Comparison of ENCODE assay signal across 8 mouse cellular contexts in genomic region chr2:180289440-180290108, GRCm38 (mm10). TPM values are rescaled to one million over a fixed set of nuclear protein-coding genes. Genes with fewer than 3 reads are reported as not detected.
DNase-seq lines count a peak whose midpoint lies in the region; ATAC-seq and TF ChIP-seq lines count a peak whose summit lies in the region.

Rbbp8nl (minus strand) TSS chr2:180289879.

- H3K4me2 ChIP-seq in kidney, embryonic 16.5 days (replicated peaks; ENCODE audit: low read depth, low read length), result peak within 1 kb of the TSS; percentile 14; the same call in 1 of the 2 replicates

- DNase-seq in testis, postnatal 14 days (ENCODE audit: low spot score), result peak; percentile 41
- no peak for DNase-seq in testis, postnatal 10 days (ENCODE audit: low spot score)
- DNase-seq in lung, postnatal 14 days, result peak; percentile 78
- no peak for DNase-seq in gastrocnemius, postnatal 4 days (ENCODE audit: low spot score in 2 of 2)
- no peak for DNase-seq in adrenal gland, postnatal 25 days
- no peak for DNase-seq in cerebellum, adult 8-10 months
- DNase-seq in left cerebral cortex, adult 2 months (ENCODE audit: extremely low spot score in 1 of 2, low spot score in 2 of 2), result no peak

- intact Hi-C loops in left cerebral cortex, adult 2 months (cut with DNase I), result loop anchor here (10.0 kb wide), 1 partner anchor 465 kb away; no protein-coding TSS in a partner anchor

- no peaks in the 10 kb centered on the region for H3K4me1 ChIP-seq in kidney, embryonic 16.5 days (ENCODE audit: insufficient read depth, low read length)

- WGBS in kidney, embryonic 16.5 days, result 49% methylated on average over 16 of the region's 16 CpGs

- no peaks in the 10 kb centered on the region for H3K27me3 ChIP-seq in kidney, embryonic 16.5 days (ENCODE audit: insufficient read depth, low read length)

- H3K9me3 ChIP-seq in kidney, embryonic 16.5 days (ENCODE audit: low read length), result no peaks in the 10 kb centered on the region

- H3K4me3 ChIP-seq in kidney, embryonic 16.5 days (ENCODE audit: low read length), result no peak within 1 kb of the TSS
- H3K4me3 ChIP-seq in left cerebral cortex, adult 2 months, result no peak within 1 kb of the TSS

- H3K36me3 ChIP-seq in kidney, embryonic 16.5 days (ENCODE audit: insufficient read depth, low read length), result no peaks in the 10 kb centered on the region

- H3K27ac ChIP-seq in kidney, embryonic 16.5 days (ENCODE audit: low read length), result peak within 1 kb of the TSS; percentile 87
- no peak within 1 kb of the TSS for H3K27ac ChIP-seq in left cerebral cortex, adult 2 months

- ATAC-seq in kidney, embryonic 16.5 days (ENCODE audit: low FRiP score, low TSS enrichment), result peak; percentile 86

- H3K9ac ChIP-seq in kidney, embryonic 16.5 days (replicated peaks; ENCODE audit: low read length), result no peak within 1 kb of the TSS

- TF ChIP-seq CTCF in left cerebral cortex, adult 2 months (IDR thresholded peaks at IDR 0.05), result no peak

RNA-seq across cellular contexts. Expression of gene Rbbp8nl, which starts in this region (rescaled TPM):
- polyA plus RNA-seq in kidney, embryonic 16.5 days (2015; fragmentation: Nextera tagmentation; extraction: Ambion mirVana), result 1.5 and 1.6 TPM in 2 replicates
- total RNA-seq in gastrocnemius, postnatal 4 days (2021), result not detected
- total RNA-seq in adrenal gland, postnatal 25 days (2021), result not detected in 2 replicates
- total RNA-seq in left cerebral cortex, adult 2 months (2021), result not detected

Comparison
In these comparisons a context has a peak if more than half of its experiments do, and no peak if none do; other contexts are left out.
1. DNase-seq: peak in testis, postnatal 14 days (single experiment) and lung, postnatal 14 days (single experiment); none in testis, postnatal 10 days (single experiment), gastrocnemius, postnatal 4 days (0 of 2), adrenal gland, postnatal 25 days (single experiment), cerebellum, adult 8-10 months (single experiment) and left cerebral cortex, adult 2 months (0 of 2).